Mouse (Mus musculus): Measurements from ENCODE around the gene Suds3. TPM values are rescaled to one million over a fixed set of nuclear protein-coding genes. Genes with fewer than 3 reads are reported as not detected.
A peak's percentile ranks its signal among the peaks of the same experiment; 100 is the strongest.

The Suds3 gene
- polyA plus RNA-seq, 1 experiment, result 76.0 TPM

DNA sequence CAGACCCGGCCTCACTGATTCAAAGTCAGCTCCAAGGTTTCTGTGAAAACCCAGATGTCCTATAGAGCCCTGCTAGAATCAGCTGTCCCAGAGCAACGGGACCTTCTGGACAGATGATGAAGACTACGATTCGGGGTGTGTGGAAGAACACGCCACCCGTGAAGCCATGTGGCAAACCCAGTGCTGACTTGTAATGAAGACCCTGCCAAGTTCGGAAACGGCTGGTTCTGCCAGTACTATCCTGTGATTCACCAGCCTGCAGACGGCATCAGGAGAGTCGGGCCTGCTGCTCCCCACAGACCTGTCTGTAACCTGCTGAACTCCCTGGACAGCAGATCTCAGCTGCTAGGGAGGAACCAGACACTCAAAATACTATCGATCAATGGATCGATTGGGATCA is 11.6 kb downstream of the Suds3 start:
- Histone ChIP-seq H3K79me3 (ENCODE audit: low read depth) (no peaks in the 10 kb centered on the region), H3K4me3 (ENCODE audit: insufficient read depth, poor library complexity, severe bottlenecking) (no peak overlapping the region), H3K79me2 (ENCODE audit: control insufficient read depth, insufficient read depth) (no peaks in the 10 kb centered on the region), H3ac (ENCODE audit: control insufficient read depth, insufficient read length, low read depth) (no peak overlapping the region), H3K27me3 (ENCODE audit: control insufficient read depth, insufficient read depth, insufficient read length) (no peaks in the 10 kb centered on the region), H3K36me3 (ENCODE audit: control insufficient read depth, insufficient read depth) (peaks cover 50% of the 10 kb centered on the region)
- no peak for TF ChIP-seq CTCF (IDR thresholded peaks at IDR 0.05; ENCODE audit: control insufficient read depth, insufficient read depth, insufficient read length)
- TF ChIP-seq FOSL1 (IDR thresholded peaks at IDR 0.05; ENCODE audit: insufficient read depth, low read length, poor library complexity, severe bottlenecking), result no peak
- TF ChIP-seq CEBPB (IDR thresholded peaks at IDR 0.05; ENCODE audit: low read depth), result no peak
- no peak for TF ChIP-seq MYOD1 (IDR thresholded peaks at IDR 0.05; ENCODE audit: control insufficient read depth, insufficient read length, low read depth)

GRCm38 (mm10) chr5:117103194-117103929 is 12.6 kb downstream of the Suds3 start:
- no peaks in the 10 kb centered on the region for H3K79me3 ChIP-seq (ENCODE audit: low read depth)
- TF ChIP-seq MYOD1 (IDR thresholded peaks at IDR 0.05; ENCODE audit: control insufficient read depth, insufficient read length, low read depth) (no peak), USF1 (IDR thresholded peaks at IDR 0.05; ENCODE audit: low read depth) (no peak)
- peaks cover 54% of the 10 kb centered on the region for H3K36me3 ChIP-seq (ENCODE audit: control insufficient read depth, insufficient read depth)
- no peaks in the 10 kb centered on the region for H3K79me2 ChIP-seq (ENCODE audit: control insufficient read depth, insufficient read depth)
- no peaks in the 10 kb centered on the region for H3K27me3 ChIP-seq (ENCODE audit: control insufficient read depth, insufficient read depth, insufficient read length)
- H3K4me3 ChIP-seq (ENCODE audit: insufficient read depth, poor library complexity, severe bottlenecking), result no peak overlapping the region
- no peak overlapping the region for H3ac ChIP-seq (ENCODE audit: control insufficient read depth, insufficient read length, low read depth)

DNA sequence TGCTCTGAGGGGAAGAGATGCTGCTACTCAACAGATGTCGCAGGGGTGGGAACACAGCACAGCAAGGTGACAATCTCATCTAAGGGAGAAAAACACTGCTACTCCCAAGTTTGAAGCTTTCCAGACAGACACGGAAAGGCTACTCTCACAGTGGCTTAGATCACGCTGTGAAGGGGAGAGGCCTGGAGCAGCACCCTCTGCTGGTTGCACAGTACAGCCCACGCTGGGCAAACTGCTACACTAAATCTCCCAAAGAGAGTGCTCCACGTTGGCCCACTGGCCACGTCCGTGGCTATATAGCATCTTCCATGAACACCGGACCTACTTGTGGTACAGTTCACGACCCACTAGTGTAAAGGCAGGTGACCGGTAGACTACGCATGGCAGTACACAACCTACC is 16.2 kb downstream of the Suds3 start:
- Histone ChIP-seq H3K36me3 (ENCODE audit: control insufficient read depth, insufficient read depth) (peaks cover 35% of the 10 kb centered on the region), H3K79me2 (ENCODE audit: control insufficient read depth, insufficient read depth) (no peaks in the 10 kb centered on the region), H3K27me3 (ENCODE audit: control insufficient read depth, insufficient read depth, insufficient read length) (no peaks in the 10 kb centered on the region), H3K4me3 (ENCODE audit: insufficient read depth, poor library complexity, severe bottlenecking) (no peak overlapping the region), H3ac (ENCODE audit: control insufficient read depth, insufficient read length, low read depth) (no peak overlapping the region), H3K79me3 (ENCODE audit: low read depth) (no peaks in the 10 kb centered on the region)
- TF ChIP-seq CEBPB (IDR thresholded peaks at IDR 0.05; ENCODE audit: low read depth) (no peak), USF1 (IDR thresholded peaks at IDR 0.05; ENCODE audit: low read depth) (no peak), MYOG (IDR thresholded peaks at IDR 0.05; ENCODE audit: control insufficient read depth, extremely low read depth, insufficient read length) (no peak), CTCF (IDR thresholded peaks at IDR 0.05; ENCODE audit: control insufficient read depth, insufficient read depth, insufficient read length) (no peak)

GRCm38 (mm10) chr5:117099008-117099407 is 16.9 kb downstream of the Suds3 start:
- Histone ChIP-seq H3ac (ENCODE audit: control insufficient read depth, insufficient read length, low read depth) (no peak overlapping the region), H3K4me3 (ENCODE audit: insufficient read depth, poor library complexity, severe bottlenecking) (no peak overlapping the region), H3K36me3 (ENCODE audit: control insufficient read depth, insufficient read depth) (peaks cover 43% of the 10 kb centered on the region), H3K79me2 (ENCODE audit: control insufficient read depth, insufficient read depth) (no peaks in the 10 kb centered on the region), H3K79me3 (ENCODE audit: low read depth) (no peaks in the 10 kb centered on the region), H3K27me3 (ENCODE audit: control insufficient read depth, insufficient read depth, insufficient read length) (no peaks in the 10 kb centered on the region)
- TF ChIP-seq USF1 (IDR thresholded peaks at IDR 0.05; ENCODE audit: low read depth) (no peak), CTCF (IDR thresholded peaks at IDR 0.05; ENCODE audit: control insufficient read depth, insufficient read depth, insufficient read length) (no peak)

DNA sequence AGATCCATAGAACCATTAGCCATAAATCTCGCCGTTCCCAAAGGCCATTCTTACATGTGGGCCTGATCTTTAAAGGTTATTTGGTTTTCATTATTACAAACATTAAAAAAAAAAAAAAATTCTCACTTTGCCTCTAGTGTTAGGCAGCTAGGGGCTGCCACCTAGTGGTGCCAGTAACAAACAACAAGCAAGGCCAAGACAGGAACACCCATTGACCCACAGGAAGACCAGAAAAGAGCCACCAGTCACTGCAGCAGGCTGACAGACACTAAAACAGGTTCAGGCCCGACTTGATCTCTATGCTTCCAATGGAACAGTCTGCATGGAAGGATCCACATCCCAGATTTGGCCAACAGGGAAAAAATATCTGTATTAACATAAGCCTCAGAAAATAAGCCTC is 19.2 kb downstream of the Suds3 start:
- Histone ChIP-seq H3K36me3 (ENCODE audit: control insufficient read depth, insufficient read depth) (peaks cover 41% of the 10 kb centered on the region), H3K79me2 (ENCODE audit: control insufficient read depth, insufficient read depth) (no peaks in the 10 kb centered on the region), H3K27me3 (ENCODE audit: control insufficient read depth, insufficient read depth, insufficient read length) (no peaks in the 10 kb centered on the region), H3K79me3 (ENCODE audit: low read depth) (no peaks in the 10 kb centered on the region), H3K4me3 (ENCODE audit: insufficient read depth, poor library complexity, severe bottlenecking) (no peak overlapping the region), H3ac (ENCODE audit: control insufficient read depth, insufficient read length, low read depth) (no peak overlapping the region)
- TF ChIP-seq USF1 (IDR thresholded peaks at IDR 0.05; ENCODE audit: low read depth), result no peak
- TF ChIP-seq CEBPB (IDR thresholded peaks at IDR 0.05; ENCODE audit: low read depth), result no peak
- no peak for TF ChIP-seq FOSL1 (IDR thresholded peaks at IDR 0.05; ENCODE audit: insufficient read depth, low read length, poor library complexity, severe bottlenecking)
- TF ChIP-seq MAX (IDR thresholded peaks at IDR 0.05), result no peak
- no peak for TF ChIP-seq CTCF (IDR thresholded peaks at IDR 0.05; ENCODE audit: control insufficient read depth, insufficient read depth, insufficient read length)
- no peak for TF ChIP-seq MYOD1 (IDR thresholded peaks at IDR 0.05; ENCODE audit: control insufficient read depth, insufficient read length, low read depth)
- no peak for TF ChIP-seq MYOG (IDR thresholded peaks at IDR 0.05; ENCODE audit: control insufficient read depth, extremely low read depth, insufficient read length)

DNA sequence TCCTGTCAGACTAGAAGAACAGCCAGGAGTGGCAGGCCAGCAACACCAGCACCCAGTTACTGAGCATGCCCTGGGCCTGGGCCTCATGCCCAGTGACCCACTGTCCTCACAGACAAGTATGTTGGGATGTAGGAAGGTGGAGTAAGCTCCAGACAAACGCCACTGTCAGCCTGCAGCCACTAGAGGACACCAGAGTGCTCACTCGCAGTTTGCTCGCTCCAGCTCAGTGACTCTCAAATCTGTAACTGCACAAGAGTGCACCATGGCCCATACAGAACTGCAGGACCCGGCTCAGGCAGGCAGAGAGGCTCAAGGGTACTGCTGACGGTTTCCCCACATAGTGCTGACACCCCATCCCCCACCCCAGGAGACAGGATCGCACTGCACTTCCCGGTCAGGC is 21.5 kb downstream of the Suds3 start:
- no peaks in the 10 kb centered on the region for H3K79me2 ChIP-seq (ENCODE audit: control insufficient read depth, insufficient read depth)
- H3K27me3 ChIP-seq (ENCODE audit: control insufficient read depth, insufficient read depth, insufficient read length), result no peaks in the 10 kb centered on the region
- H3K79me3 ChIP-seq (ENCODE audit: low read depth), result no peaks in the 10 kb centered on the region
- no peak overlapping the region for H3K4me3 ChIP-seq (ENCODE audit: insufficient read depth, poor library complexity, severe bottlenecking)
- TF ChIP-seq CTCF (IDR thresholded peaks at IDR 0.05; ENCODE audit: control insufficient read depth, insufficient read depth, insufficient read length), result peak; percentile 61
- no peak for TF ChIP-seq USF1 (IDR thresholded peaks at IDR 0.05; ENCODE audit: low read depth)
- no peak for TF ChIP-seq MAX (IDR thresholded peaks at IDR 0.05)
- TF ChIP-seq CEBPB (IDR thresholded peaks at IDR 0.05; ENCODE audit: low read depth), result no peak
- TF ChIP-seq MYOD1 (IDR thresholded peaks at IDR 0.05; ENCODE audit: control insufficient read depth, insufficient read length, low read depth), result no peak
- no peak overlapping the region for H3ac ChIP-seq (ENCODE audit: control insufficient read depth, insufficient read length, low read depth)
- peaks cover 36% of the 10 kb centered on the region for H3K36me3 ChIP-seq (ENCODE audit: control insufficient read depth, insufficient read depth)
